In genomic region chr10:66719796-66720195, GRCm38 (mm10) we compare ENCODE assay signal across 28 mouse cellular contexts.
DNase-seq lines count a peak whose midpoint lies in the region; ATAC-seq and TF ChIP-seq lines count a peak whose summit lies in the region.
"Had no signal": no experiment of that assay in that cellular context is flagged by ENCODE, and none has a peak within 500 bp of the region (broad histone marks: within the 10 kb centered on the region; RNA-seq: fewer than 3 reads in every experiment).

No protein-coding gene starts in this region.

- no peaks in the 10 kb centered on the region for H3K27me3 ChIP-seq in testis, adult 2 months (ENCODE audit: control insufficient read depth, insufficient read depth, low read length)
- H3K27me3 ChIP-seq in intestine, embryonic 16.5 days (replicated peaks; ENCODE audit: control insufficient read depth, insufficient read depth, low read length) = no peaks in the 10 kb centered on the region
- H3K27me3 ChIP-seq: hindbrain, embryonic 13.5 days; limb, embryonic 15.5 days; liver, embryonic 13.5 days; neural tube, embryonic 12.5 days had no signal

- H3K27ac ChIP-seq in layer of hippocampus, adult 2 months = no peak overlapping the region
- no peak overlapping the region for H3K27ac ChIP-seq in testis, adult 2 months (ENCODE audit: control insufficient read depth, insufficient read depth, low read depth, low read length)
- no peak overlapping the region for H3K27ac ChIP-seq in intestine, embryonic 16.5 days (ENCODE audit: low read length)
- H3K27ac ChIP-seq: heart, embryonic 10.5 days; hindbrain, embryonic 13.5 days; limb, embryonic 10.5 days; limb, embryonic 15.5 days; liver, embryonic 13.5 days; neural tube, embryonic 12.5 days had no signal

- H3K4me2 ChIP-seq in intestine, embryonic 16.5 days (ENCODE audit: low read depth, low read length) = no peak overlapping the region
- H3K4me2 ChIP-seq: hindbrain, embryonic 13.5 days; limb, embryonic 15.5 days; liver, embryonic 13.5 days; midbrain, embryonic 11.5 days; neural tube, embryonic 12.5 days had no signal

- DNase-seq in cerebellum, postnatal 10 days = peak; percentile 37 to 55
- no peak for DNase-seq in cerebellum, adult 9-10 months
- DNase-seq in layer of hippocampus, adult 2 months (ENCODE audit: low spot score in 2 of 2) = no peak
- no peak for DNase-seq in layer of hippocampus, adult 11-12 months (ENCODE audit: low spot score)
- DNase-seq in A20 (ENCODE audit: low read depth, low spot score) = peak; percentile 5
- no peak for DNase-seq in kidney, postnatal 4 days
- DNase-seq: adrenal gland, adult 8-10 months; cerebellum, adult 2 months; gastrocnemius, postnatal 10 days; heart, postnatal 4 days; kidney, postnatal 14 days; liver, embryonic 13.5 days; lung, postnatal 10 days; right cerebral cortex, adult 18-20 months; thymus, postnatal 25 days had no signal

- no peak overlapping the region for H3K9ac ChIP-seq in intestine, embryonic 16.5 days (ENCODE audit: low read depth, low read length)
- H3K9ac ChIP-seq: hindbrain, embryonic 13.5 days; limb, embryonic 15.5 days; liver, embryonic 13.5 days; neural tube, embryonic 12.5 days had no signal

- peaks cover 3% of the 10 kb centered on the region for H3K4me1 ChIP-seq in testis, adult 2 months (ENCODE audit: control insufficient read depth, insufficient read depth, low read length)
- H3K4me1 ChIP-seq in intestine, embryonic 16.5 days (ENCODE audit: control insufficient read depth, insufficient read depth, low read length) = no peaks in the 10 kb centered on the region
- H3K4me1 ChIP-seq: heart, embryonic 10.5 days; hindbrain, embryonic 13.5 days; limb, embryonic 10.5 days; limb, embryonic 15.5 days; liver, embryonic 13.5 days; neural tube, embryonic 12.5 days had no signal

- H3K9me3 ChIP-seq in intestine, embryonic 16.5 days (ENCODE audit: control insufficient read depth, low read length) = peaks cover 3% of the 10 kb centered on the region; the same call in 1 of the 2 replicates
- H3K9me3 ChIP-seq: hindbrain, embryonic 13.5 days; limb, embryonic 10.5 days; limb, embryonic 15.5 days had no signal

- no peak for TF ChIP-seq POLR2A in testis, adult 2 months (IDR thresholded peaks at IDR 0.05; ENCODE audit: control insufficient read depth, low read depth, low read length)

- 90% methylated on average over 11 of the region's 11 CpGs for WGBS in intestine, embryonic 16.5 days

- no peak for ATAC-seq in intestine, embryonic 16.5 days
- ATAC-seq: activated CD4-positive, CD25-positive, alpha-beta regulatory T cell, adult 4 months; forebrain, embryonic 16.5 days; intestine, postnatal 0 days had no signal

- H3K4me3 ChIP-seq in layer of hippocampus, adult 2 months = no peak overlapping the region
- H3K4me3 ChIP-seq in testis, adult 2 months (ENCODE audit: control insufficient read depth, low read depth, low read length) = no peak overlapping the region
- no peak overlapping the region for H3K4me3 ChIP-seq in intestine, embryonic 16.5 days (ENCODE audit: low read length)
- H3K4me3 ChIP-seq: erythroblast, embryonic 14.5 days; heart, embryonic 10.5 days; hindbrain, embryonic 13.5 days; limb, embryonic 10.5 days; limb, embryonic 15.5 days; liver, embryonic 13.5 days; myocyte; neural tube, embryonic 12.5 days had no signal

- TF ChIP-seq CTCF in layer of hippocampus, adult 2 months (conservative IDR thresholded peaks at IDR 0.05) = peak; percentile 60
- peak; percentile 31; the same call in 1 of the 2 replicates for TF ChIP-seq CTCF in testis, adult 2 months (IDR thresholded peaks at IDR 0.05; ENCODE audit: control insufficient read depth, insufficient read depth, insufficient replicate concordance, low read depth, low read length)

- H3K36me3 ChIP-seq in testis, adult 2 months (ENCODE audit: control insufficient read depth, insufficient read depth, low read length) = no peaks in the 10 kb centered on the region
- H3K36me3 ChIP-seq in intestine, embryonic 16.5 days (ENCODE audit: control insufficient read depth, insufficient read depth, low read length) = no peaks in the 10 kb centered on the region
- H3K36me3 ChIP-seq: heart, embryonic 10.5 days; hindbrain, embryonic 13.5 days; limb, embryonic 10.5 days; limb, embryonic 15.5 days; liver, embryonic 13.5 days; neural tube, embryonic 12.5 days had no signal

Comparison
In these comparisons a context has a peak if more than half of its experiments do, and no peak if none do; other contexts are left out.
1. DNase-seq: peak in cerebellum, postnatal 10 days (2 of 2) and A20 (single experiment); none in cerebellum, adult 9-10 months (single experiment), layer of hippocampus, adult 2 months (0 of 2), layer of hippocampus, adult 11-12 months (single experiment) and kidney, postnatal 4 days (0 of 2).